Mouse (Mus musculus): Measurements from ENCODE around the gene Gm20479.

- TF ChIP-seq POLR2A (IDR thresholded peaks at IDR 0.05; ENCODE audit: insufficient read length, low read depth) (no peak), USF1 (IDR thresholded peaks at IDR 0.05; ENCODE audit: low read depth) (no peak), MAX (IDR thresholded peaks at IDR 0.05; ENCODE audit: low read depth) (no peak)
Measured at GRCm38 (mm10) chr7:27345444-27345843, 11.8 kb downstream of the Gm20479 start.

All from myocyte (in vitro differentiated cells).